Mouse (Mus musculus) liver, postnatal 0 days (tissue): ENCODE results near the gene Tmed5.

ENCODE experiments used
- CTCF ChIP-seq: sonication (generic); IDR thresholded peaks from 2 replicates; pipeline ENCODE4 v1.5.1; 2016; ENCODE audit warnings: antibody characterized with exemption, low read depth
- EP300 ChIP-seq: IDR thresholded peaks from 2 replicates; pipeline ENCODE4 v1.6.1; 2016; ENCODE audit warnings: antibody characterized with exemption, low read depth, mild to moderate bottlenecking

GRCm38 (mm10) chr5:108120221-108120900 lies 12.1 kb downstream of the Tmed5 start:
- TF ChIP-seq CTCF (no peak), EP300 (no peak)
